Mouse (Mus musculus): ENCODE measurements at regions not wholly inside any gene's neighbourhood (a gene's known extent, or its start where the extent isn't known, plus 50 kb on each side); places are given as distances from the start of the nearest gene placed in this dataset.

GRCm38 (mm10) chr5:138911769-138912710 is 85.1 kb downstream of the Pdgfa start:
- 0 out of 2 replicates have a peak, but pooled peaks cover 7% of the 10 kb centered on the region for H3K4me1 ChIP-seq (replicated peaks)
- H3K9me3 ChIP-seq = no peaks in the 10 kb centered on the region
- no peaks in the 10 kb centered on the region for H3K27me3 ChIP-seq (replicated peaks)
- H3K27ac ChIP-seq = no peak overlapping the region
- H3K9ac ChIP-seq = no peak overlapping the region
- H3K4me3 ChIP-seq (replicated peaks) = no peak overlapping the region
- ATAC-seq = no peak
- H3K4me2 ChIP-seq (replicated peaks) = no peak overlapping the region
- no peaks in the 10 kb centered on the region for H3K36me3 ChIP-seq
- 64% methylated on average over 7 of the region's 7 CpGs for WGBS

DNA sequence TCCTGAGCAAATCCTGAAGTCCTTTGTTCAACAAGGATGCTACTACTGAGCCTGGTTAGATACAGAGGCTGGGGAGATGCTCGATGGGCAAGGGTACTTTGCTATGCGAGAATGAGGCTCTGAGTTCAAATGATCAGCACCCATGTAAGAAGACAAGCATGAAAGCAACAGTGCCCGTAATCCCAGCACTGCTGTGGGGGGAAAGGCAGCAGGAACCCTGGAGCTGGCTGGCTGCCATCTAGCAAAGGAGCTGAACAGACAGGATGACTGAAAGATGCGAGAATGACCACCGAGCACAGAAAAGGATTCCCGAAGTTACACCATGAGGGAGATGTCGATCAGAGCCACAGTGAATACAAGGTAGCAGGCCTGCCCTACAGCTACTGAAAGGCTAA is 84.5 kb downstream of the Pdgfa start:
- no peak overlapping the region for H3K27ac ChIP-seq
- H3K36me3 ChIP-seq = no peaks in the 10 kb centered on the region
- 0 out of 2 replicates have a peak, but pooled peaks cover 7% of the 10 kb centered on the region for H3K4me1 ChIP-seq (replicated peaks)
- 62% methylated on average over 7 of the region's 7 CpGs for WGBS
- H3K4me3 ChIP-seq (replicated peaks) = no peak overlapping the region
- H3K9me3 ChIP-seq = no peaks in the 10 kb centered on the region
- ATAC-seq = no peak
- no peak overlapping the region for H3K9ac ChIP-seq
- no peaks in the 10 kb centered on the region for H3K27me3 ChIP-seq (replicated peaks)
- H3K4me2 ChIP-seq (replicated peaks) = no peak overlapping the region

GRCm38 (mm10) chr5:138915068-138915467 is 82.1 kb downstream of the Pdgfa start:
- Histone ChIP-seq H3K9me3 (no peaks in the 10 kb centered on the region), H3K4me1 (replicated peaks) (0 out of 2 replicates have a peak, but pooled peaks cover 4% of the 10 kb centered on the region), H3K4me3 (replicated peaks) (no peak overlapping the region), H3K4me2 (replicated peaks) (no peak overlapping the region), H3K9ac (no peak overlapping the region), H3K36me3 (no peaks in the 10 kb centered on the region), H3K27ac (no peak overlapping the region), H3K27me3 (replicated peaks) (no peaks in the 10 kb centered on the region)
- 36% methylated on average over 5 of the region's 5 CpGs for WGBS
- ATAC-seq = no peak

GRCm38 (mm10) chr5:138915496-138915895 is 81.7 kb downstream of the Pdgfa start:
- H3K4me3 ChIP-seq (replicated peaks) = no peak overlapping the region
- no peaks in the 10 kb centered on the region for H3K27me3 ChIP-seq (replicated peaks)
- no peak overlapping the region for H3K27ac ChIP-seq
- ATAC-seq = no peak
- 84% methylated on average over 4 of the region's 4 CpGs for WGBS
- H3K4me2 ChIP-seq (replicated peaks) = no peak overlapping the region
- H3K36me3 ChIP-seq = no peaks in the 10 kb centered on the region
- no peaks in the 10 kb centered on the region for H3K9me3 ChIP-seq
- H3K4me1 ChIP-seq (replicated peaks) = 0 out of 2 replicates have a peak, but pooled peaks cover 4% of the 10 kb centered on the region
- H3K9ac ChIP-seq = no peak overlapping the region

GRCm38 (mm10) chr5:138920156-138920845 is 76.9 kb downstream of the Pdgfa start:
- no peak overlapping the region for H3K9ac ChIP-seq
- WGBS = 66% methylated on average over 7 of the region's 7 CpGs
- H3K4me3 ChIP-seq (replicated peaks) = no peak overlapping the region
- H3K4me1 ChIP-seq (replicated peaks) = no peaks in the 10 kb centered on the region
- ATAC-seq = 0 out of 2 replicates have a peak, but pooled peaks have one; percentile 25
- H3K36me3 ChIP-seq = no peaks in the 10 kb centered on the region
- no peaks in the 10 kb centered on the region for H3K27me3 ChIP-seq (replicated peaks)
- no peak overlapping the region for H3K4me2 ChIP-seq (replicated peaks)
- H3K9me3 ChIP-seq = no peaks in the 10 kb centered on the region
- no peak overlapping the region for H3K27ac ChIP-seq

DNA sequence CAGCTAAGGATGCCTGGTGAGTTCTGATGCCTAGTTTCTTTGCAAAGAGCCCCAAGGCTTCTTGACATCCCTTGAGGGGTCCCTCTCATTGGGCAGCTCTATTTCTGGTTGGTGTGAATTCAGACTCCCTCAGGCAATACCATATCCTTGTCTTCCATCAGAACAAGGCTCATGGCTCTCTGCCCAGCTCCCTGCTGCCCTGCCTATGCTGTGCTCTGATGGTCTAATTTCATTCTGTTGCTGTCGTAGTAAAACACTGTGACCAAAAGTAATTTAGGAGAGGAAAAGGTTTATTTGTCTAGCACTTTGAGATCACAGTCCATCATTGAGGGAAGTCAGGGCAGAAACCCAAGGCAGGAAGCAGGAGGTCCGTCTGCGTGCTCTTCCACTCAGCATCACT is 75.1 kb downstream of the Pdgfa start:
- H3K27ac ChIP-seq = no peak overlapping the region
- H3K4me3 ChIP-seq (replicated peaks) = no peak overlapping the region
- 62% methylated on average over 3 of the region's 3 CpGs for WGBS
- no peak overlapping the region for H3K9ac ChIP-seq
- no peaks in the 10 kb centered on the region for H3K36me3 ChIP-seq
- no peak for ATAC-seq
- H3K4me1 ChIP-seq (replicated peaks) = no peaks in the 10 kb centered on the region
- H3K27me3 ChIP-seq (replicated peaks) = no peaks in the 10 kb centered on the region
- no peaks in the 10 kb centered on the region for H3K9me3 ChIP-seq
- no peak overlapping the region for H3K4me2 ChIP-seq (replicated peaks)
